In genomic region chr8:54331883-54332282, GRCm38 (mm10) we compare ENCODE assay signal across 11 mouse cellular contexts.
"Had no signal": no experiment of that assay in that cellular context is flagged by ENCODE, and none has a peak within 500 bp of the region (broad histone marks: within the 10 kb centered on the region; RNA-seq: fewer than 3 reads in every experiment).

No protein-coding gene starts in this region.

- H3K27ac ChIP-seq: kidney, embryonic 15.5 days; limb, embryonic 15.5 days; liver, embryonic 12.5 days; midbrain, embryonic 12.5 days; neural tube, embryonic 15.5 days had no signal

- H3K4me2 ChIP-seq: kidney, embryonic 15.5 days; limb, embryonic 15.5 days; liver, embryonic 12.5 days; lung, embryonic 14.5 days; midbrain, embryonic 12.5 days; neural tube, embryonic 15.5 days had no signal

- DNase-seq: kidney, adult 2 months; kidney, postnatal 36 days; lung, embryonic 14.5 days; right cerebral cortex, adult 18-20 months; right cerebral cortex, postnatal 25 days had no signal

- H3K27me3 ChIP-seq: kidney, embryonic 15.5 days; limb, embryonic 15.5 days; liver, embryonic 12.5 days; midbrain, embryonic 12.5 days; neural tube, embryonic 15.5 days had no signal

- H3K36me3 ChIP-seq: kidney, embryonic 15.5 days; limb, embryonic 15.5 days; liver, embryonic 12.5 days; midbrain, embryonic 12.5 days; neural tube, embryonic 15.5 days had no signal

- H3K4me3 ChIP-seq: kidney, embryonic 15.5 days; limb, embryonic 15.5 days; liver, embryonic 12.5 days; midbrain, embryonic 12.5 days; myocyte; neural tube, embryonic 15.5 days had no signal

- H3K4me1 ChIP-seq: kidney, embryonic 15.5 days; limb, embryonic 15.5 days; liver, embryonic 12.5 days; midbrain, embryonic 12.5 days; neural tube, embryonic 15.5 days had no signal

- H3K9me3 ChIP-seq: kidney, embryonic 15.5 days; limb, embryonic 15.5 days; liver, embryonic 12.5 days; midbrain, embryonic 12.5 days; neural tube, embryonic 15.5 days had no signal

- H3K9ac ChIP-seq: kidney, embryonic 15.5 days; limb, embryonic 15.5 days; liver, embryonic 12.5 days; lung, embryonic 14.5 days; midbrain, embryonic 12.5 days; neural tube, embryonic 15.5 days had no signal

- ATAC-seq: liver, embryonic 12.5 days had no signal
